Mouse (Mus musculus) embryonic fibroblast, embryonic 13.5 days (primary cell): Measurements from ENCODE around the gene Slc35d2. TPM values are rescaled to one million over a fixed set of nuclear protein-coding genes. Genes with fewer than 3 reads are reported as not detected.

Source experiments
- H3K27ac ChIP-seq: 2 replicates; pipeline ENCODE4 v1.5.1; 2012; ENCODE audit warnings: low read length, control low read depth, inconsistent platforms; ENCODE audit not compliant: insufficient read depth
- H3K4me1 ChIP-seq: 2 replicates; pipeline ENCODE4 v1.6.1; 2011; ENCODE audit warnings: low read length; ENCODE audit not compliant: control insufficient read depth, insufficient read depth
- H3K4me3 ChIP-seq: 2 replicates; pipeline ENCODE4 v1.5.1; 2011; ENCODE audit warnings: mild to moderate bottlenecking, control low read depth, low read length; ENCODE audit not compliant: insufficient read depth
- CTCF ChIP-seq: IDR thresholded peaks from 2 replicates; pipeline ENCODE4 v1.5.1; 2011; ENCODE audit warnings: mild to moderate bottlenecking, control low read depth, low read length, moderate library complexity, borderline replicate concordance; ENCODE audit not compliant: insufficient read depth
- POLR2A ChIP-seq: IDR thresholded peaks from 2 replicates; pipeline ENCODE4 v1.6.1; 2011; ENCODE audit warnings: low read depth, mild to moderate bottlenecking, control low read depth, low read length, moderate library complexity
- polyA plus RNA-seq: library from polyadenylated mRNA; stranded (reverse); fragments of >200 nt; gene quantifications from 2 replicates; pipeline ENCODE4 v1.2.4, GENCODE M21; 2011; ENCODE audit warnings: low read depth; ENCODE audit not compliant: missing spikeins, insufficient read length

Slc35d2 gene
- polyA plus RNA-seq, 1 experiment: 12.8 TPM

GRCm38 (mm10) chr13:64120760-64121159 lies 8.4 kb downstream of the Slc35d2 start:
- no peaks in the 10 kb centered on the region for H3K4me1 ChIP-seq
- H3K27ac ChIP-seq: no peak overlapping the region
- H3K4me3 ChIP-seq: no peak overlapping the region
- TF ChIP-seq POLR2A (no peak), CTCF (no peak)

GRCm38 (mm10) chr13:64117442-64117841 lies 11.7 kb downstream of the Slc35d2 start:
- H3K27ac ChIP-seq: no peak overlapping the region
- no peak for TF ChIP-seq POLR2A
- TF ChIP-seq CTCF: no peak
- no peak overlapping the region for H3K4me3 ChIP-seq
- no peaks in the 10 kb centered on the region for H3K4me1 ChIP-seq

- no peak overlapping the region for H3K4me3 ChIP-seq
- no peak overlapping the region for H3K27ac ChIP-seq
- TF ChIP-seq POLR2A (no peak), CTCF (no peak)
- H3K4me1 ChIP-seq: peaks cover 11% of the 10 kb centered on the region
Measured at GRCm38 (mm10) chr13:64110421-64110820, 18.7 kb downstream of the Slc35d2 start.

- TF ChIP-seq POLR2A: no peak
- no peak for TF ChIP-seq CTCF
- H3K27ac ChIP-seq: no peak overlapping the region
- H3K4me1 ChIP-seq: peaks cover 11% of the 10 kb centered on the region
- H3K4me3 ChIP-seq: no peak overlapping the region
Measured at GRCm38 (mm10) chr13:64108381-64108850, 20.8 kb downstream of the Slc35d2 start.

GRCm38 (mm10) chr13:64107535-64107934 lies 21.6 kb downstream of the Slc35d2 start:
- Histone ChIP-seq H3K4me1 (peaks cover 11% of the 10 kb centered on the region), H3K4me3 (no peak overlapping the region), H3K27ac (no peak overlapping the region)
- TF ChIP-seq CTCF (no peak), POLR2A (no peak)

GRCm38 (mm10) chr13:64107105-64107504 lies 22.1 kb downstream of the Slc35d2 start:
- Histone ChIP-seq H3K27ac (no peak overlapping the region), H3K4me1 (peaks cover 11% of the 10 kb centered on the region), H3K4me3 (no peak overlapping the region)
- no peak for TF ChIP-seq CTCF
- TF ChIP-seq POLR2A: no peak

GRCm38 (mm10) chr13:64105690-64106089 lies 23.5 kb downstream of the Slc35d2 start:
- Histone ChIP-seq H3K4me1 (peaks cover 11% of the 10 kb centered on the region), H3K4me3 (no peak overlapping the region), H3K27ac (no peak overlapping the region)
- TF ChIP-seq POLR2A: no peak
- no peak for TF ChIP-seq CTCF

- no peak overlapping the region for H3K4me3 ChIP-seq
- TF ChIP-seq POLR2A: no peak
- no peak for TF ChIP-seq CTCF
- H3K4me1 ChIP-seq: no peaks in the 10 kb centered on the region
- no peak overlapping the region for H3K27ac ChIP-seq
Measured at GRCm38 (mm10) chr13:64100186-64100585, 29.0 kb downstream of the Slc35d2 start.

- TF ChIP-seq CTCF (peak; percentile 33; the same call in 1 of the 2 replicates), POLR2A (no peak)
- no peak overlapping the region for H3K27ac ChIP-seq
Measured at GRCm38 (mm10) chr13:64098992-64099391, 30.2 kb downstream of the Slc35d2 start.

GRCm38 (mm10) chr13:64093341-64093740 lies 35.8 kb downstream of the Slc35d2 start:
- Histone ChIP-seq H3K4me3 (no peak overlapping the region), H3K4me1 (no peaks in the 10 kb centered on the region; the same call in 1 of the 2 replicates), H3K27ac (no peak overlapping the region)
- TF ChIP-seq POLR2A (no peak), CTCF (no peak)

More at GRCm38 (mm10) chr13:64098992-64099391, 30.2 kb downstream of the Slc35d2 start:
- no peak overlapping the region for H3K4me3 ChIP-seq
- no peaks in the 10 kb centered on the region for H3K4me1 ChIP-seq
